15 mouse cellular contexts compared by ENCODE assay signal in the genomic region with DNA sequence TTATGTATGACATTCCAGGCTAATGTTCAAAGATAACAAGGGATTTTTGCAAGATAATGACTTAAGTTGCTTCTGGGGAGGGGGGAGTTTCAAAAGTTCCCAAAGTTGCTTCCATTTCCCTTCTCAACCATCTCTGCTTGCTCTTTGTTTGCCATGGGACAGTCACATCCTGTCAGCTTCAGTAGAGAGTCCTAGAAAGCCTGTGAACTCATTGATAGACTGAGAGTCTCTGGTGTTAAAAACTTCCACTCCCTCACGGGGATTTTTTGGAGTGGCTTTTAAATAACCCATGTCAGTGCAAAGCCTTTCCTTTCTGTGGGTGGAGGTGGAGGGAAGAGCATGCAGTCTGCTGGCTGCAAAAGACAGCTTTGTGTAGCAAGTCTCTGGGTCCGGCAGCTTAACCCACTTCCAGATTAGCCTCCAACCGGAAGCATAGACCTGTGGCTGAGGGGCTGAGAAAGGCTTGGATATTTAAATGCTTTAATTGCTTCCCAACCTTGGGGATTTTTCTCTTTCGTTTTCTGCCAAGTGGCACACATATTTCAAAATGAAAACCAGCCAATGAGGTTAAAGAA. TPM values are rescaled to one million over a fixed set of nuclear protein-coding genes. Genes with fewer than 3 reads are reported as not detected.
DNase-seq lines count a peak whose midpoint lies in the region; ATAC-seq lines count a peak whose summit lies in the region.
"Had no signal": no experiment of that assay in that cellular context is flagged by ENCODE, and none has a peak within 500 bp of the region (broad histone marks: within the 10 kb centered on the region; RNA-seq: fewer than 3 reads in every experiment).

No protein-coding gene starts in this region.

- no peaks in the 10 kb centered on the region for H3K36me3 ChIP-seq in heart, embryonic 10.5 days
- H3K36me3 ChIP-seq: liver, embryonic 15.5 days had no signal

- peak overlapping the region; percentile 23 for H3K27ac ChIP-seq in heart, embryonic 10.5 days
- H3K27ac ChIP-seq: hindbrain, embryonic 14.5 days; liver, embryonic 15.5 days had no signal

- DNase-seq in heart, embryonic 10.5 days (ENCODE audit: low spot score): no peak
- no peak for DNase-seq in heart, postnatal 14 days
- DNase-seq in kidney, postnatal 14 days: peak; percentile 26
- DNase-seq in kidney, adult 9 months: no peak
- DNase-seq in T-cell, adult 2 months (ENCODE audit: low spot score): peak; percentile 16
- no peak for DNase-seq in thymus, postnatal 25 days
- DNase-seq: cerebellum, adult 8-10 months; gastrocnemius, postnatal 10 days; left cerebral cortex, postnatal 4 days; retina, postnatal 1 day; spleen, adult 18-20 months had no signal

- H3K4me3 ChIP-seq in heart, embryonic 10.5 days: no peak overlapping the region
- H3K4me3 ChIP-seq: liver, embryonic 15.5 days had no signal

- no peaks in the 10 kb centered on the region for H3K27me3 ChIP-seq in heart, embryonic 10.5 days (ENCODE audit: insufficient read depth, poor library complexity, severe bottlenecking)
- H3K27me3 ChIP-seq: liver, embryonic 15.5 days had no signal

- ATAC-seq in megakaryocyte progenitor cell, adult 5-6 weeks (replicated peaks; ENCODE audit: poor library complexity): peak; percentile 40
- ATAC-seq: forebrain, embryonic 14.5 days had no signal

- no peaks in the 10 kb centered on the region for H3K9me3 ChIP-seq in heart, embryonic 10.5 days
- H3K9me3 ChIP-seq: liver, embryonic 15.5 days had no signal

- intact Hi-C loops in heart, postnatal 14 days (cut with DNase I): no loop called here

- 30% methylated on average over 4 of the region's 4 CpGs for WGBS in heart, embryonic 10.5 days

- peaks cover 70% of the 10 kb centered on the region for H3K4me1 ChIP-seq in heart, embryonic 10.5 days
- H3K4me1 ChIP-seq: liver, embryonic 15.5 days had no signal

RNA-seq across cellular contexts. Expression of a gene that starts 25.3 kb away (rescaled TPM):
- polyA plus RNA-seq in heart, embryonic 10.5 days (2016; fragmentation: Nextera tagmentation; extraction: Ambion mirVana): 26.9 and 36.7 TPM in 2 replicates
- 10 to 100 TPM; 54.7 to 62.0 TPM for total RNA-seq in heart, postnatal 14 days (2021)
- total RNA-seq in megakaryocyte progenitor cell, adult 5-6 weeks (2015): 31.7 and 44.6 TPM in 2 replicates
- total RNA-seq in megakaryocyte progenitor cell, adult 5-6 weeks (2017): 21.6 and 23.5 TPM in 2 replicates

Comparison
In these comparisons a context has a peak if more than half of its experiments do, and no peak if none do; other contexts are left out.
1. DNase-seq: peak in kidney, postnatal 14 days (single experiment) and T-cell, adult 2 months (single experiment); none in heart, embryonic 10.5 days (single experiment), heart, postnatal 14 days (0 of 2), kidney, adult 9 months (single experiment) and thymus, postnatal 25 days (single experiment).